Mouse (Mus musculus): ENCODE results near the gene Rnf44.

The Rnf44 gene

GRCm38 (mm10) chr13:54665062-54665461, 28.6 kb downstream of the Rnf44 start:
- ChIA-PET POLR2A (interaction anchor here in 3 of 4 experiments (0.6 to 2.8 kb wide), 9 partner anchors 8 to 69 kb away, joined by 3 to 11 read pairs (median 4); no protein-coding TSS in a partner anchor), CTCF (interaction anchor here in 1 of 4 experiments (0.6 kb wide), 1 partner anchor 56 kb away, joined by 3 read pairs; no protein-coding TSS in a partner anchor)

- ChIA-PET POLR2A (interaction anchor here (0.5 to 2.8 kb wide), 11 partner anchors 8 to 546 kb away, joined by 3 to 11 read pairs (median 4); no protein-coding TSS in a partner anchor), CTCF (interaction anchor here in 1 of 4 experiments (0.6 to 1.0 kb wide), 2 partner anchors 19 to 217 kb away, joined by 3 read pairs; no protein-coding TSS in a partner anchor)
Measured at GRCm38 (mm10) chr13:54664509-54664908, 29.2 kb downstream of the Rnf44 start.

GRCm38 (mm10) chr13:54663999-54664398, 29.7 kb downstream of the Rnf44 start:
- POLR2A ChIA-PET, result interaction anchor here in 3 of 4 experiments (0.5 to 2.8 kb wide), 12 partner anchors 9 to 546 kb away, joined by 3 to 9 read pairs (median 3); no protein-coding TSS in a partner anchor
- CTCF ChIA-PET, result interaction anchor here in 1 of 4 experiments (0.6 to 1.0 kb wide), 2 partner anchors 20 to 216 kb away, joined by 3 read pairs; no protein-coding TSS in a partner anchor

GRCm38 (mm10) chr13:54661358-54661757, 32.3 kb downstream of the Rnf44 start:
- CTCF ChIA-PET, result interaction anchor here in 1 of 4 experiments (1.0 to 1.6 kb wide), 2 partner anchors 9 to 27 kb away, joined by 3 read pairs; no protein-coding TSS in a partner anchor
- POLR2A ChIA-PET, result interaction anchor here in 2 of 4 experiments (1.4 to 1.6 kb wide), 2 partner anchors 15 to 26 kb away, joined by 3 to 5 read pairs; no protein-coding TSS in a partner anchor

- CTCF ChIA-PET, result interaction anchor here in 1 of 4 experiments (0.6 to 1.6 kb wide), 3 partner anchors 27 to 263 kb away, joined by 3 read pairs; partner anchors contain the start of gene Simc1
- POLR2A ChIA-PET, result interaction anchor here in 2 of 4 experiments (1.4 to 1.6 kb wide), 2 partner anchors 15 to 27 kb away, joined by 3 to 5 read pairs; no protein-coding TSS in a partner anchor
Measured at GRCm38 (mm10) chr13:54660877-54661276, 32.8 kb downstream of the Rnf44 start.

GRCm38 (mm10) chr13:54650461-54650860, 43.2 kb downstream of the Rnf44 start:
- CTCF ChIA-PET, result no interaction called here

GRCm38 (mm10) chr13:54635011-54635410, 58.7 kb downstream of the Rnf44 start:
- ChIA-PET POLR2A (interaction anchor here in 3 of 4 experiments (0.7 to 3.8 kb wide), 7 partner anchors 11 to 229 kb away, joined by 3 to 18 read pairs (median 3); partner anchors contain the start of genes Arl10 (in 1 of the 3) and Higd2a (in 1 of the 3)), CTCF (interaction anchor here in 2 of 4 experiments (0.6 to 1.5 kb wide), 2 partner anchors 79 to 262 kb away, joined by 3 read pairs; no protein-coding TSS in a partner anchor)

More at GRCm38 (mm10) chr13:54650461-54650860, 43.2 kb downstream of the Rnf44 start:
- POLR2A ChIA-PET, result interaction anchor here in 2 of 4 experiments (0.7 to 1.6 kb wide), 3 partner anchors 11 to 38 kb away, joined by 3 to 6 read pairs (median 3); no protein-coding TSS in a partner anchor

GRCm38 (mm10) chr13:54632731-54633277, 60.9 kb downstream of the Rnf44 start:
- ChIA-PET CTCF (interaction anchor here in 2 of 4 experiments (0.6 to 1.3 kb wide), 3 partner anchors 11 to 30 kb away, joined by 3 to 6 read pairs (median 5); partner anchors contain the start of gene Faf2 (in 1 of the 2)), POLR2A (interaction anchor here (0.5 to 3.8 kb wide), 17 partner anchors 7 to 1291 kb away, joined by 3 to 18 read pairs (median 5); partner anchors contain the start of genes Higd2a (in 2 of the 4), Nop16 (in 2 of the 4), Arl10 (in 1 of the 4) and Faf2 (in 1 of the 4))

Data from embryonic stem cell, embryonic (primary cell).